Mouse (Mus musculus): Measurements from ENCODE around the gene Gm6993. TPM values are rescaled to one million over a fixed set of nuclear protein-coding genes. Genes with fewer than 3 reads are reported as not detected.

The Gm6993 gene
- total and polyA plus RNA-seq, 2 experiments from 2014 or later, result not detected

- ATAC-seq (ENCODE audit: insufficient read depth, low read depth), result no peak
- Histone ChIP-seq H3K36me3 (replicated peaks; ENCODE audit: control insufficient read depth, insufficient read depth, low read length) (no peaks in the 10 kb centered on the region), H3K9ac (replicated peaks; ENCODE audit: low read depth, low read length) (no peak overlapping the region), H3K27ac (ENCODE audit: low read depth) (no peak overlapping the region), H3K4me3 (ENCODE audit: low read depth, low read length) (no peak overlapping the region), H3K27me3 (ENCODE audit: control insufficient read depth, insufficient read depth, low read length) (no peaks in the 10 kb centered on the region), H3K4me1 (ENCODE audit: control insufficient read depth, insufficient read depth) (peaks cover 15% of the 10 kb centered on the region), H3K4me2 (ENCODE audit: low read depth, low read length) (no peak overlapping the region), H3K9me3 (replicated peaks; ENCODE audit: control insufficient read depth, low read length) (no peaks in the 10 kb centered on the region)
- no peak for DNase-seq (ENCODE audit: low spot score)
- 76% methylated on average over 10 of the region's 10 CpGs for WGBS
- TF ChIP-seq CTCF (IDR thresholded peaks at IDR 0.05; ENCODE audit: low read depth), result no peak
- no peak for TF ChIP-seq EP300 (IDR thresholded peaks at IDR 0.05; ENCODE audit: low read depth)
Measured at GRCm38 (mm10) chr12:31205983-31206633, 34.5 kb upstream of the Gm6993 start.

GRCm38 (mm10) chr12:31208766-31209165 lies 31.8 kb upstream of the Gm6993 start:
- H3K27me3 ChIP-seq (ENCODE audit: control insufficient read depth, insufficient read depth, low read length), result no peaks in the 10 kb centered on the region
- no peak for ATAC-seq (ENCODE audit: insufficient read depth, low read depth)
- H3K36me3 ChIP-seq (replicated peaks; ENCODE audit: control insufficient read depth, insufficient read depth, low read length), result no peaks in the 10 kb centered on the region
- no peak overlapping the region for H3K4me3 ChIP-seq (ENCODE audit: low read depth, low read length)
- H3K27ac ChIP-seq (ENCODE audit: low read depth), result 0 out of 2 replicates have a peak overlapping the region, but pooled peaks have one; percentile 1
- TF ChIP-seq CTCF (IDR thresholded peaks at IDR 0.05; ENCODE audit: low read depth) (no peak), EP300 (IDR thresholded peaks at IDR 0.05; ENCODE audit: low read depth) (no peak)
- no peaks in the 10 kb centered on the region for H3K9me3 ChIP-seq (replicated peaks; ENCODE audit: control insufficient read depth, low read length)
- H3K4me1 ChIP-seq (ENCODE audit: control insufficient read depth, insufficient read depth), result peaks cover 23% of the 10 kb centered on the region
- no peak overlapping the region for H3K9ac ChIP-seq (replicated peaks; ENCODE audit: low read depth, low read length)
- no peak for DNase-seq (ENCODE audit: low spot score)
- WGBS, result 65% methylated on average over 6 of the region's 6 CpGs
- no peak overlapping the region for H3K4me2 ChIP-seq (ENCODE audit: low read depth, low read length)

GRCm38 (mm10) chr12:31209377-31209805 lies 31.2 kb upstream of the Gm6993 start:
- TF ChIP-seq EP300 (IDR thresholded peaks at IDR 0.05; ENCODE audit: low read depth) (no peak), CTCF (IDR thresholded peaks at IDR 0.05; ENCODE audit: low read depth) (no peak)

GRCm38 (mm10) chr12:31213556-31213955 lies 27.0 kb upstream of the Gm6993 start:
- H3K4me3 ChIP-seq (ENCODE audit: low read depth, low read length), result no peak overlapping the region
- DNase-seq (ENCODE audit: low spot score) (peak; percentile 57), ATAC-seq (ENCODE audit: insufficient read depth, low read depth) (no peak)
- no peaks in the 10 kb centered on the region for H3K27me3 ChIP-seq (ENCODE audit: control insufficient read depth, insufficient read depth, low read length)
- TF ChIP-seq CTCF (IDR thresholded peaks at IDR 0.05; ENCODE audit: low read depth), result no peak
- no peak for TF ChIP-seq EP300 (IDR thresholded peaks at IDR 0.05; ENCODE audit: low read depth)
- peaks cover 19% of the 10 kb centered on the region for H3K4me1 ChIP-seq (ENCODE audit: control insufficient read depth, insufficient read depth)
- peak overlapping the region; percentile 40 for H3K27ac ChIP-seq (ENCODE audit: low read depth)
- H3K4me2 ChIP-seq (ENCODE audit: low read depth, low read length), result no peak overlapping the region
- WGBS, result 17% methylated on average over 7 of the region's 7 CpGs
- no peaks in the 10 kb centered on the region for H3K36me3 ChIP-seq (replicated peaks; ENCODE audit: control insufficient read depth, insufficient read depth, low read length)
- no peak overlapping the region for H3K9ac ChIP-seq (replicated peaks; ENCODE audit: low read depth, low read length)
- no peaks in the 10 kb centered on the region for H3K9me3 ChIP-seq (replicated peaks; ENCODE audit: control insufficient read depth, low read length)

More at GRCm38 (mm10) chr12:31209377-31209805, 31.2 kb upstream of the Gm6993 start:
- ATAC-seq (ENCODE audit: insufficient read depth, low read depth) (no peak), DNase-seq (ENCODE audit: low spot score) (no peak)
- Histone ChIP-seq H3K36me3 (replicated peaks; ENCODE audit: control insufficient read depth, insufficient read depth, low read length) (no peaks in the 10 kb centered on the region), H3K4me3 (ENCODE audit: low read depth, low read length) (no peak overlapping the region), H3K27ac (ENCODE audit: low read depth) (no peak overlapping the region), H3K9ac (replicated peaks; ENCODE audit: low read depth, low read length) (no peak overlapping the region), H3K27me3 (ENCODE audit: control insufficient read depth, insufficient read depth, low read length) (no peaks in the 10 kb centered on the region), H3K4me2 (ENCODE audit: low read depth, low read length) (no peak overlapping the region), H3K4me1 (ENCODE audit: control insufficient read depth, insufficient read depth) (peaks cover 23% of the 10 kb centered on the region), H3K9me3 (replicated peaks; ENCODE audit: control insufficient read depth, low read length) (no peaks in the 10 kb centered on the region)
- WGBS, result 65% methylated on average over 5 of the region's 5 CpGs

- Histone ChIP-seq H3K4me2 (ENCODE audit: low read depth, low read length) (no peak overlapping the region), H3K27me3 (ENCODE audit: control insufficient read depth, insufficient read depth, low read length) (no peaks in the 10 kb centered on the region), H3K9me3 (replicated peaks; ENCODE audit: control insufficient read depth, low read length) (no peaks in the 10 kb centered on the region), H3K36me3 (replicated peaks; ENCODE audit: control insufficient read depth, insufficient read depth, low read length) (no peaks in the 10 kb centered on the region), H3K9ac (replicated peaks; ENCODE audit: low read depth, low read length) (no peak overlapping the region), H3K4me1 (ENCODE audit: control insufficient read depth, insufficient read depth) (peaks cover 17% of the 10 kb centered on the region), H3K27ac (ENCODE audit: low read depth) (no peak overlapping the region), H3K4me3 (ENCODE audit: low read depth, low read length) (no peak overlapping the region)
- 78% methylated on average over 6 of the region's 6 CpGs for WGBS
- no peak for TF ChIP-seq EP300 (IDR thresholded peaks at IDR 0.05; ENCODE audit: low read depth)
- no peak for TF ChIP-seq CTCF (IDR thresholded peaks at IDR 0.05; ENCODE audit: low read depth)
- no peak for ATAC-seq (ENCODE audit: insufficient read depth, low read depth)
- no peak for DNase-seq (ENCODE audit: low spot score)
Measured at GRCm38 (mm10) chr12:31215003-31215402, 25.6 kb upstream of the Gm6993 start.

- no peaks in the 10 kb centered on the region for H3K9me3 ChIP-seq (replicated peaks; ENCODE audit: control insufficient read depth, low read length)
- no peaks in the 10 kb centered on the region for H3K36me3 ChIP-seq (replicated peaks; ENCODE audit: control insufficient read depth, insufficient read depth, low read length)
- no peaks in the 10 kb centered on the region for H3K27me3 ChIP-seq (ENCODE audit: control insufficient read depth, insufficient read depth, low read length)
- no peak overlapping the region for H3K27ac ChIP-seq (ENCODE audit: low read depth)
- WGBS, result 93% methylated on average over 5 of the region's 5 CpGs
- DNase-seq (ENCODE audit: low spot score) (no peak), ATAC-seq (ENCODE audit: insufficient read depth, low read depth) (no peak)
- peaks cover 21% of the 10 kb centered on the region for H3K4me1 ChIP-seq (ENCODE audit: control insufficient read depth, insufficient read depth)
- no peak overlapping the region for H3K4me3 ChIP-seq (ENCODE audit: low read depth, low read length)
- H3K4me2 ChIP-seq (ENCODE audit: low read depth, low read length), result no peak overlapping the region
- TF ChIP-seq CTCF (IDR thresholded peaks at IDR 0.05; ENCODE audit: low read depth) (no peak), EP300 (IDR thresholded peaks at IDR 0.05; ENCODE audit: low read depth) (no peak)
- H3K9ac ChIP-seq (replicated peaks; ENCODE audit: low read depth, low read length), result no peak overlapping the region
Measured at GRCm38 (mm10) chr12:31217232-31217631, 23.3 kb upstream of the Gm6993 start.
